Comparison of ENCODE assay signal across 7 mouse cellular contexts in the genomic region with DNA sequence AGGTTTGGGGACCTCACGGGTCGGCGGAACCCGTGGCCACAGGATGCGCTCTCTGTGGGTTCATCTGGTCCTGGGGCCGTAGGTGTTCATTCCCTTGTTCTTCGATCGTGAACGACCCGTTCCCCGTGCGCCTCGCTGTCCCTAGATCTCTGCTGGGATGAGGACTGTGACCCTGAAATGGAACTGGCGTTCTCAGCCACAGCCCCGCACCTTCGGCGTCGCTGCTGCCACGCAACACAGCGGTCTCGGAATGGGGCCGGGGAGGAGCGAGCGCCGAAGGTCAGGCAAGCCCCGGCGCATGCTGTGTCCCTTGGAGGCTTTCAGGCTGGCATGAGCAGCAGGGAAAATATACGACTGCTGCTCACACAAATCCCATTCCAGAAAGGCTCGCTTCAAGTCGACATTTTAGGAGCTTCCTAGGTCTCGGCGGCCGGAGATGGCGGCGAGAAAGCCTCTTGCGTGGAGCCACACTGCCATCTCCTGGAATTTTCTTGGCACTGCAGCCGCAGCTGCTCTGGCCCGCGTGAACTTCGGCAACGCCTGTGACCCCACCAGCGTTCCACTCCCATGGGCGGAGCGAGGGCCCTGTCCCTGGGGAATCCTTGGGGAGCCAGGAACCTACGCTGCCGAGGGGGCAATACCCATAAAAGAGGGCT. TPM values are rescaled to one million over a fixed set of nuclear protein-coding genes. Genes with fewer than 3 reads are reported as not detected.
DNase-seq lines count a peak whose midpoint lies in the region; ATAC-seq lines count a peak whose summit lies in the region.

Hoxa7 (minus strand) TSS at position 518 of the 656 bp plus-strand sequence.

- WGBS in embryonic facial prominence, embryonic 12.5 days: 2% methylated on average over 46 of the region's 46 CpGs
- under 1% methylated on average over 46 of the region's 46 CpGs for WGBS in limb, embryonic 10.5 days
- WGBS in midbrain, embryonic 12.5 days: 1% methylated on average over 46 of the region's 46 CpGs

- no peaks in the 10 kb centered on the region for H3K36me3 ChIP-seq in embryonic facial prominence, embryonic 12.5 days
- peaks cover 30% of the 10 kb centered on the region for H3K36me3 ChIP-seq in limb, embryonic 10.5 days
- H3K36me3 ChIP-seq in midbrain, embryonic 12.5 days: no peaks in the 10 kb centered on the region

- peak; percentile 93 for DNase-seq in adrenal gland, postnatal 14 days
- peak; percentile 97 for DNase-seq in heart, adult 11 months
- peak; percentile 98 for DNase-seq in kidney, adult 18-20 months
- DNase-seq in limb, embryonic 10.5 days (ENCODE audit: low spot score): peak; percentile 97
- DNase-seq in skeletal muscle tissue, adult 2 months (ENCODE audit: low read depth, low spot score): peak; percentile 96

- peaks cover 5% of the 10 kb centered on the region for H3K4me1 ChIP-seq in embryonic facial prominence, embryonic 12.5 days
- H3K4me1 ChIP-seq in limb, embryonic 10.5 days: peaks cover 58% of the 10 kb centered on the region
- peaks cover 14% of the 10 kb centered on the region for H3K4me1 ChIP-seq in midbrain, embryonic 12.5 days

- ATAC-seq in embryonic facial prominence, embryonic 12.5 days (ENCODE audit: insufficient number of reproducible peaks, insufficient read depth, low FRiP score, low TSS enrichment): no peak
- ATAC-seq in midbrain, embryonic 12.5 days (ENCODE audit: low FRiP score, low read depth): peak; percentile 63

- peak within 1 kb of the TSS; percentile 84 for H3K4me2 ChIP-seq in embryonic facial prominence, embryonic 12.5 days (replicated peaks)
- H3K4me2 ChIP-seq in midbrain, embryonic 12.5 days (replicated peaks): peak within 1 kb of the TSS; percentile 70

- H3K9me3 ChIP-seq in embryonic facial prominence, embryonic 12.5 days: no peaks in the 10 kb centered on the region
- no peaks in the 10 kb centered on the region for H3K9me3 ChIP-seq in limb, embryonic 10.5 days (replicated peaks)
- H3K9me3 ChIP-seq in midbrain, embryonic 12.5 days: no peaks in the 10 kb centered on the region

- peaks cover 98% of the 10 kb centered on the region for H3K27me3 ChIP-seq in embryonic facial prominence, embryonic 12.5 days
- peaks cover 36% of the 10 kb centered on the region; the same call in 1 of the 2 replicates for H3K27me3 ChIP-seq in limb, embryonic 10.5 days (ENCODE audit: low read depth, poor library complexity, severe bottlenecking)
- H3K27me3 ChIP-seq in midbrain, embryonic 12.5 days: peaks cover 100% of the 10 kb centered on the region

- no peak within 1 kb of the TSS for H3K27ac ChIP-seq in embryonic facial prominence, embryonic 12.5 days
- H3K27ac ChIP-seq in limb, embryonic 10.5 days: peak within 1 kb of the TSS; percentile 99
- H3K27ac ChIP-seq in midbrain, embryonic 12.5 days (replicated peaks): no peak within 1 kb of the TSS

- peak within 1 kb of the TSS; percentile 48 for H3K4me3 ChIP-seq in embryonic facial prominence, embryonic 12.5 days
- H3K4me3 ChIP-seq in limb, embryonic 10.5 days: peak within 1 kb of the TSS; percentile 90
- peak within 1 kb of the TSS; percentile 42 for H3K4me3 ChIP-seq in midbrain, embryonic 12.5 days

- peak within 1 kb of the TSS; percentile 54 for H3K9ac ChIP-seq in embryonic facial prominence, embryonic 12.5 days
- H3K9ac ChIP-seq in midbrain, embryonic 12.5 days (replicated peaks): peak within 1 kb of the TSS; percentile 46; the same call in 1 of the 2 replicates

RNA-seq across cellular contexts. Expression of gene Hoxa7, which starts in this region (rescaled TPM):
- 20.9 and 22.2 TPM in 2 replicates for total RNA-seq in adrenal gland, postnatal 14 days (2021)
- polyA plus RNA-seq in embryonic facial prominence, embryonic 12.5 days (2016; fragmentation: Nextera tagmentation; extraction: Ambion mirVana): 0.20 TPM in 1 of 2 replicates, not detected in the other
- polyA plus RNA-seq in limb, embryonic 10.5 days (2016; fragmentation: Nextera tagmentation; extraction: Ambion mirVana): 24.7 and 24.8 TPM in 2 replicates
- not detected in 2 replicates for polyA plus RNA-seq in midbrain, embryonic 12.5 days (2016; fragmentation: Nextera tagmentation; extraction: Ambion mirVana)

Comparison
In these comparisons a context has a peak if more than half of its experiments do, and no peak if none do; other contexts are left out.
1. RNA of gene Hoxa7 (polyA plus RNA-seq): 24.7 to 24.8 TPM in limb, embryonic 10.5 days; 0.20 TPM in embryonic facial prominence, embryonic 12.5 days and not detected in midbrain, embryonic 12.5 days; every median in the first group is over 10 times any median in the second.
2. Peak in ATAC-seq, H3K4me3 ChIP-seq, H3K9ac ChIP-seq and H3K4me2 ChIP-seq in midbrain, embryonic 12.5 days; RNA of the gene not detected or under 1 TPM.
3. Peak in every context shown above with its lines, with median percentiles within 50 percentile points of each other: DNase-seq and H3K4me3 ChIP-seq.